Mouse (Mus musculus) left cerebral cortex, adult 2 months (tissue): ENCODE data around the gene Srsf1. TPM values are rescaled to one million over a fixed set of nuclear protein-coding genes. Genes with fewer than 3 reads are reported as not detected.
A peak's percentile ranks its signal among the peaks of the same experiment; 100 is the strongest.
"Not testable (repeated sequence)": the region's sequence is repeated elsewhere in the genome, so short reads cannot be mapped to it uniquely, and the experiment has no call there.

Experiments
- DNase-seq, 2 experiments: peaks; one replicate each; pipeline ENCODE4 v3.0.0; 2021 to 2022; ENCODE audit warnings: low spot score in 2 of 2, mixed read lengths in 1 of 2; ENCODE audit errors: extremely low spot score in 1 of 2
- H3K27ac ChIP-seq: fragments of 200-600 bp; 2 replicates; pipeline ENCODE4 v1.8.1; 2022
- H3K4me3 ChIP-seq: fragments of 200-600 bp; 2 replicates; pipeline ENCODE4 v1.8.1; 2022
- CTCF ChIP-seq: fragments of 200-600 bp; IDR thresholded peaks from 2 replicates; pipeline ENCODE4 v1.8.1; 2022; ENCODE audit warnings: antibody characterized with exemption, mild to moderate bottlenecking, moderate library complexity
- intact Hi-C: fragments of 180-260 bp; cut with DNase I; formaldehyde crosslinking; loops from one replicate; pipeline ENCODE4 v1.15.1; 2025
- total RNA-seq, 2 experiments: library from RNA; stranded (reverse); gene quantifications; 2 replicates each; pipeline ENCODE4 v1.2.3; 2021

Gene Srsf1
- total RNA-seq, 2 experiments from 2014 or later, result 184 to 190 TPM

- DNase-seq, result no peak
- intact Hi-C loops, result no loop called here
- TF ChIP-seq CTCF, result no peak
- Histone ChIP-seq H3K27ac (no peak overlapping the region), H3K4me3 (no peak overlapping the region)
Observed at GRCm38 (mm10) chr11:88015795-88016194, 31.4 kb upstream of the Srsf1 start.

- intact Hi-C loops, result no loop called here
- no peak for TF ChIP-seq CTCF
- Histone ChIP-seq H3K27ac (no peak overlapping the region), H3K4me3 (no peak overlapping the region)
- DNase-seq, result no peak
Observed at GRCm38 (mm10) chr11:88023933-88024332, 23.2 kb upstream of the Srsf1 start.

DNA sequence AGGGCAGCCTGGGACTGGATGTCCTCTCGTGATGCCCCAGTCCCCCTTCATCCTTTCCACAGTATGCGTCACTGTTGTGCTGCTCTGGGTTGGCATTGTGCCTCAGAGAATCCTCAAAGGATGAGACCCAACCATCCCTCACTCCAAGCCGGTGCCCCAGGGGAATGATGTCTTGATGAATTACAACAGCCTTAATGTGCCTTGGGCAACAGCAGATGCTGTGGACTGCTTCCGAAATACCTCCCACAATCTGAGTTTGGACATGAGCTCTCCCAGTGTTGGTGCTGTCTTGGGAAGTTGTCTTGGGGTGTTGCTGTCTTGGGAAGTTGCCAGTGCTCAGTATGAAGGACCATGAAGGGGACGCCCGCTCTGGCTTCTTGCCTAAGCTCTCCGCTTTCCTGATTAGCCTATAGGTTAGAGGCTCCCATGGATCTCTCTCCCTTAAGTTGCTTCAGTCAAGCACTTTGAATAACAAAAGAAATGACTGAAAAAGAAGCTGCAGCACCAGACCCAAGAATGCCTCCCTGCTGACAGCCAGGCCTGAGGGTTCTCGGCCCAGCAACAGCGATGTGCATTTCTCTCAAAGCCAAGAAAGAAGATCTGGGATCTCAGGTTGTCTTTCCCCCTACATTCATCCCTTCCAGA, 19.7 kb upstream of the Srsf1 start:
- TF ChIP-seq CTCF, result no peak
- intact Hi-C loops, result no loop called here
- Histone ChIP-seq H3K4me3 (no peak overlapping the region), H3K27ac (no peak overlapping the region)
- no peak for DNase-seq

GRCm38 (mm10) chr11:88028193-88028684, 18.9 kb upstream of the Srsf1 start:
- intact Hi-C loops, result no loop called here
- Histone ChIP-seq H3K27ac (no peak overlapping the region), H3K4me3 (no peak overlapping the region)
- peak; percentile 42 to 50 for DNase-seq
- no peak for TF ChIP-seq CTCF

- no peak overlapping the region for H3K4me3 ChIP-seq
- no peak for DNase-seq
- H3K27ac ChIP-seq, result no peak overlapping the region
- intact Hi-C loops, result no loop called here
- TF ChIP-seq CTCF, result no peak
Observed at GRCm38 (mm10) chr11:88030219-88030618, 17.0 kb upstream of the Srsf1 start.

- no peak for TF ChIP-seq CTCF
- Histone ChIP-seq H3K4me3 (no peak overlapping the region), H3K27ac (no peak overlapping the region)
- intact Hi-C loops, result no loop called here
- DNase-seq, result no peak
Observed at GRCm38 (mm10) chr11:88030836-88031235, 16.3 kb upstream of the Srsf1 start.

- intact Hi-C loops, result no loop called here
- no peak for DNase-seq
- no peak overlapping the region for H3K27ac ChIP-seq
- no peak overlapping the region for H3K4me3 ChIP-seq
- no peak for TF ChIP-seq CTCF
Observed at GRCm38 (mm10) chr11:88031753-88032152, 15.4 kb upstream of the Srsf1 start.

- intact Hi-C loops, result no loop called here
Observed at GRCm38 (mm10) chr11:88035970-88036369, 11.2 kb upstream of the Srsf1 start.

DNA sequence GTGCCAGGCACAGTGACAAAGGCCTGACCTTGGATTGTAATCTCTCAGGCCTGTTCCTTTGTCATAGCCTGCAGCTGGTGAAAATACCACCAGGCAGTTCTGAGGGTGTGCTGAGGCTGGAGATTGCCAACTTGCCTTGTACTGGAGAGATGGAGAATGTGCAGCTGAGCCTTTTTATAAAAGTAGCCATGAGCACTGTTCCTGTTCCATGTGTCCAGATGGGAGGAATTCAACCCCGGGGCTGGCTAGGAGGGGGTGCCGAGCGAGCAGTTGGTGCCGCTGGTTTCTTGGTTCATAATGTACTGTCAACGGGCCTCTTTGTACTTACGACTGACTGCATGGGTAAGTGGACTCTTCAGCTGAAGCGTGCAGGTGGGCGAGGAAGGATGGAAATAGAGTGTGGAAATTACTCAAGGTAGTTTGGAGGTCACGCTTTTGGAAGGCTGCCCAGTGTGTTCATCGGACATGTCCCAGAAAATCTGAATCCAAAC, 10.4 kb upstream of the Srsf1 start:
- no peak for DNase-seq
- H3K27ac ChIP-seq, result no peak overlapping the region
- intact Hi-C loops, result no loop called here
- no peak overlapping the region for H3K4me3 ChIP-seq
- no peak for TF ChIP-seq CTCF

More at GRCm38 (mm10) chr11:88035970-88036369, 11.2 kb upstream of the Srsf1 start:
- no peak for TF ChIP-seq CTCF
- no peak for DNase-seq
- no peak overlapping the region for H3K4me3 ChIP-seq
- no peak overlapping the region for H3K27ac ChIP-seq

DNA sequence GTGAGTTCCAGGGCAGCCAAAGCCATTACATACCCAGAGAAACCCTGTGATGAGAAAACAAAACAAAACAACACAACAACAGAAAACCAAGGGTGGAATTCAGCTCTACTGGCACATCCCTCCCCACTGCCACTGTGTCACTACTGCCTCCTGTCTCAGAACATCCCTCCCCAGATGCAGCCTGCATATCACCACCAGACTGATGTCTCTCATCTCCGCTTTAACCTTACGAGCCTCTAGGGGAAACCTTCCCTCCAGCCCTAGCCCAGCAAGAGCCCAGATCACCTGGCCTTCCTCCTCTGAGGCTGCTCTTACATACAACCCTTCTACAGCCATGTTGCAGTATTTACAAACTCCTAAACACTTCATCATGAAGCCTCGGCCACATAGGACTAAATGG, 9.8 kb upstream of the Srsf1 start:
- H3K4me3 ChIP-seq, result no peak overlapping the region
- intact Hi-C loops, result no loop called here
- TF ChIP-seq CTCF, result no peak
- H3K27ac ChIP-seq, result no peak overlapping the region
- DNase-seq, result no peak

GRCm38 (mm10) chr11:88039066-88039465, 8.1 kb upstream of the Srsf1 start:
- no peak overlapping the region for H3K27ac ChIP-seq
- no peak for TF ChIP-seq CTCF
- no peak for DNase-seq
- intact Hi-C loops, result no loop called here
- H3K4me3 ChIP-seq, result no peak overlapping the region

DNA sequence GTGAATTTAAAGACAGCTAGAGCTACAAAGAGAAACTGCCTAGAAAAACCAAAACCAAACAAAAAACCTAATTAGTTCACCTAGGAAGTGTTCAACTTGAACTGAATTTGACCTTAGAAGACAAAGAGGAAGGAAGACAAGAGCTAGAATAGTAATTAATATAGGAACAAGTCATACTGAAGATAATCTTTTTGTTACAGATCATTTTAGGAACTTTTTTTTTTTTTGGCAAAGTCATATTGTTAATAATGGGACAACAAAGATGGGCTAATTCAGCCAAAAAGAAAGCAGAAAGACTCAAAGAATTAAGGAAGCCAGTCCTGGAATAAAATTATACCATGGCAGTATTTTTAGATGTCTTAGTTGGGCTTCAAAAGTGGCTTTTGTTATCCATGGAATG, 2.9 kb upstream of the Srsf1 start:
- no peak for TF ChIP-seq CTCF
- no peak overlapping the region for H3K4me3 ChIP-seq
- H3K27ac ChIP-seq, result no peak overlapping the region
- DNase-seq, result no peak
- intact Hi-C loops, result no loop called here

DNA sequence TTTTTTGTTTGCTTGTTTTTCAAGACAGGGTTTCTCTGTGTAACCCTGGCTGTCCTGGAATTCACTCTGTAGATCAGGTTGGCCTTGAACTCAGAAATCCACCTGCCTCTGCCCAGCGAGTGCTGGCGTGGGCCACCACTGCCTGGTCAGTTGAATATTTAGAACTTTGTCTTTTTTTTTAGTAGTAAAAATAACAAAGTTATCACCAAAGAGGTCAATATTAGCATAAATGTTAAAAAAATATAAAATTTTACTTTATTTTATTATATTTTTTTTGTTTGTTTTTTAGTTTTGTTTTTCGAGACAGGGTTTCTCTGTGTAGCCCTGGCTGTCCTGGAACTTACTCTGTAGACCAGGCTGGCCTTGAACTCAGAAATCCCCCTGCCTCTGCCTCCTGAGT, 2.0 kb upstream of the Srsf1 start:
- intact Hi-C loops, H3K27ac ChIP-seq, H3K4me3 ChIP-seq, DNase-seq: not testable (repeated sequence)
